Mouse (Mus musculus): ENCODE measurements around the gene Vmn1r43. TPM values are rescaled to one million over a fixed set of nuclear protein-coding genes. Genes with fewer than 3 reads are reported as not detected.
"Not testable (repeated sequence)": the region's sequence is repeated elsewhere in the genome, so short reads cannot be mapped to it uniquely, and the experiment has no call there.

The Vmn1r43 gene
- not detected for polyA plus RNA-seq (2017; shearing (Covaris generic))

DNA sequence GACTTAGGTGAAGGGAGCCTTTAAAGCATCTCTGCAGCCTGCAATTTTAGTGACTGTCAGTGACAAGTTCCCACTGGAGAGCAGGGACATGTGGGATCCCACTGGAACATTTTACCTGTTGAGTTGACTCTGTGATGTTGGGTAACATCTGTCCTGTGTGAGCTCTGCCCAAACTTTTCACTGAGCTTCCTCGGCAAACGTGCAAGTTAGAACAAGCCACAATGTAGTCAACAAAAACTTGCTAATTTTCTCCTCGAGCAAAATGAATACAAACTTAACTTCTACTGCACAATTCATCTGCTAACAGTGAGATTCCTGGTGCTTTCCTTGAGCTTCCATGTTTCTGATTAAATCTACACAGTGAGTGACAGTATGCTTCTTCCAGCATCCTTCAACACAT, at the start of gene Vmn1r43, which contains the start of gene Vmn1r42:
Gene Vmn1r43, minus strand, starts transcription at position 101 of the 400 bp plus-strand sequence.
Gene Vmn1r42, minus strand, starts transcription at position 101 of the 400 bp plus-strand sequence.
- not testable (repeated sequence) for ATAC-seq

GRCm38 (mm10) chr6:89883812-89884211, 7.6 kb upstream of the Vmn1r43 start:
- no peak for ATAC-seq

GRCm38 (mm10) chr6:89883360-89883759, 7.1 kb upstream of the Vmn1r43 start, which contains the start of gene Vmn1r44:
TSS of gene Vmn1r44 (plus strand) at chr6:89883660.
- no peak for ATAC-seq

GRCm38 (mm10) chr6:89880867-89881266, 4.7 kb upstream of the Vmn1r43 start:
- no peak for ATAC-seq

GRCm38 (mm10) chr6:89876963-89877362, 750 bp upstream of the Vmn1r43 start:
- no peak for ATAC-seq

GRCm38 (mm10) chr6:89867976-89868375, 8.2 kb downstream of the Vmn1r43 start:
- ATAC-seq: no peak

- no peak for ATAC-seq
Observed at GRCm38 (mm10) chr6:89867276-89867675, 8.9 kb downstream of the Vmn1r43 start.

GRCm38 (mm10) chr6:89863792-89864191, 12.4 kb downstream of the Vmn1r43 start:
- no peak for ATAC-seq

DNA sequence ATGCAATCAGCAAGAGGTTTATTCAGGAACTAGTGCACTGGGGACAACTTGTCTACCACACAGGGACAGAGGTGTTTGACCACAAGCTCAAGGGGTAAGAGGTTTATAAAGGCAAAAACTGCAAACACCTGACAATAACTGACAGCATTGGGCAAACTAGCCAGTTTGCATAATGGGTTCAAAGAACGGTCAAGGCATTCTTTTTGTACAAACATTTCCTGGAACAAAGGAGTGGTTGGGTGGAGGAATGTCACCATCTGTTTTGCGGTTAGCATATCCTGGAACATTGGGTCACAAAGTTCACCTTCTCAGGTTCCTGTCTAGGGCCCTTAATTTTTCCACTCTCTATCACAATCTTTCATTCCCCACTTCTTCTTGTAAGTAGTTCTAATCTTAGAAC, 16.4 kb downstream of the Vmn1r43 start:
- no peak for ATAC-seq

- ATAC-seq: no peak
Observed at GRCm38 (mm10) chr6:89857552-89857951, 18.7 kb downstream of the Vmn1r43 start.

Other genes starting within 250 kb of the Vmn1r43 start
- gene Txnrd3, start 232.4 kb downstream of the Vmn1r43 start, polyA plus RNA-seq (2017; shearing (Covaris generic)): under 1 TPM in 2 of 3 experiments, not detected in 1; 0.48 to 0.74 TPM
- gene Vmn1r40, start 168.9 kb downstream of the Vmn1r43 start, polyA plus RNA-seq (2017; shearing (Covaris generic)): not detected
- gene Vmn1r41, start 135.6 kb downstream of the Vmn1r43 start, polyA plus RNA-seq (2017; shearing (Covaris generic)): not detected
- not detected for gene Vmn1r42, start within 50 bp of the Vmn1r43 start, polyA plus RNA-seq (2017; shearing (Covaris generic))
- not detected for gene Vmn1r44, start 7.2 kb upstream of the Vmn1r43 start, polyA plus RNA-seq (2017; shearing (Covaris generic))
- gene Vmn1r45, start 64.2 kb upstream of the Vmn1r43 start, polyA plus RNA-seq (2017; shearing (Covaris generic)): not detected
- under 1 TPM in 2 of 3 experiments, not detected in 1; 0.03 to 0.07 TPM for gene Vmn1r46, start 92.9 kb upstream of the Vmn1r43 start, polyA plus RNA-seq (2017; shearing (Covaris generic))
- gene Vmn1r47, start 139.7 kb upstream of the Vmn1r43 start, polyA plus RNA-seq (2017; shearing (Covaris generic)): not detected
- gene Vmn1r48, start 160.4 kb upstream of the Vmn1r43 start, polyA plus RNA-seq (2017; shearing (Covaris generic)): not detected
- gene Vmn1r49, start 202.1 kb upstream of the Vmn1r43 start, polyA plus RNA-seq (2017; shearing (Covaris generic)): under 1 TPM in 2 of 3 experiments, not detected in 1; 0.07 to 0.08 TPM
- gene Vmn1r50, start 225.0 kb upstream of the Vmn1r43 start, polyA plus RNA-seq (2017; shearing (Covaris generic)): not detected
- not detected for gene Vmn1r51, start 246.2 kb upstream of the Vmn1r43 start, polyA plus RNA-seq (2017; shearing (Covaris generic))

All from inflammation-experienced regulatory T-cells, adult 6 months (primary cell).